Mouse (Mus musculus): ENCODE measurements at regions not wholly inside any gene's neighbourhood (a gene's known extent, or its start where the extent isn't known, plus 50 kb on each side); places are given as distances from the start of the nearest gene placed in this dataset.

DNA sequence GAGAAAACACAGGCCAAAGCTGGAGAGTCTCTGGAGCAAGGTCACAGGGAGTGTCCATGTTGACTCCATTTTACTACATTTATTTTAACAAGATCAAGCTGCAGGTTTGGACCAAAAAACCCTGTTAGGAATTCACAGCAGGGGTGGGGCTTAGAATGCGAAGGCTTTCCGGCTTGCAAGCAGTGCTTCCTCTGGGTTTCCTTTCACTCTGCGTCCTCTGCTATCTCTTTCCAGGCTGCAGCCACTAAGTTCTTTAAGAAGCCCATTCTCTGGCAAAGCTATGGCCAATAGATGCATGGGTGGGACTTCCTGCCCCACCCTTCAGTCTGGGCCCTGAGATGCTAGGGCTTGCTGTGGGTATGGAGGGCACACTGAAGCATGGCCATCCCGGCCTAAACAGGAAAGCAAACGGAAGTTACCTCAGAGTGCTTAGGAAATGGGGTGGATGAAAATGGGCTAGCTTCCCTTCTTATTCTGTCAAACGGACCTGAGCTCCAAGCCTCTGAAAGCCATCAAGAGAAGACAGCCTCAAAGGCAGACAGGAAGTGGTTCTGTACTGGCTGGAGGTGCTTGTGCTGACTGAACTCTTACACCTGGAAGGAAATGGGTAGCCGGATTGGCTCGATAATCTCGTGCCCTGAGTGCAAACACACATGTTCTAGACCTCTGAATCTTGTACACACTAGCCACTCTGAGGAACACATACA is 90.6 kb upstream of the C1qtnf7 start:
- H3K4me3 ChIP-seq (replicated peaks) = no peak overlapping the region
- H3K9ac ChIP-seq = no peak overlapping the region
- no peaks in the 10 kb centered on the region for H3K9me3 ChIP-seq (replicated peaks)
- no peak overlapping the region for H3K4me2 ChIP-seq
- no peak overlapping the region for H3K27ac ChIP-seq (replicated peaks)
- no peaks in the 10 kb centered on the region for H3K4me1 ChIP-seq (replicated peaks)
- no peak for ATAC-seq (ENCODE audit: insufficient read depth)
- no peaks in the 10 kb centered on the region for H3K36me3 ChIP-seq (replicated peaks)
- 34% methylated on average over 9 of the region's 9 CpGs for WGBS (ENCODE audit: insufficient replicate concordance)
- no peaks in the 10 kb centered on the region for H3K27me3 ChIP-seq

GRCm38 (mm10) chr5:43433337-43433736 is 82.0 kb upstream of the C1qtnf7 start:
- no peak for ATAC-seq (ENCODE audit: insufficient read depth)
- Histone ChIP-seq H3K36me3 (replicated peaks) (no peaks in the 10 kb centered on the region), H3K27ac (replicated peaks) (no peak overlapping the region), H3K27me3 (no peaks in the 10 kb centered on the region), H3K4me3 (replicated peaks) (no peak overlapping the region), H3K9ac (no peak overlapping the region), H3K9me3 (replicated peaks) (no peaks in the 10 kb centered on the region), H3K4me1 (replicated peaks) (no peaks in the 10 kb centered on the region), H3K4me2 (no peak overlapping the region)
- WGBS (ENCODE audit: insufficient replicate concordance) = 59% methylated on average over 2 of the region's 2 CpGs

DNA sequence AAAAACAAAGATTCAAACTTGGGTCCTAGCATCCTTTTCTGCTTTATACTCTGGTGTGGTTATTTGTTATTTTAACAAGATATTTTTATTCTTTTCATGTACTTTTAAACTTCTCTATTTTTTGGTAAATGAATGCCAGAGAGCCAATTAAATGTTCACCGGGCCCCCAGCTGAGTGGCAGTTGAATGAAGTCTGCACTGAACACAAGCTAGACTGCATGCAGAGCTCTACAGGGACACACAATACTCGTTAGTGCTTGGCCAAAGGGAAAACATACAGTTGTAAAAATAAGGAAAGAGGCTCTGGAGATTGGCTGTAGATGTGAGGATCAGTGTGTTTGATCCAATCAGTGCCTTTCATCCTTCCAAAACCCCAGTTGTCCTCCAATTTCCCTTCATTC is 76.1 kb upstream of the C1qtnf7 start:
- Histone ChIP-seq H3K27me3 (no peaks in the 10 kb centered on the region), H3K9ac (no peak overlapping the region), H3K9me3 (replicated peaks) (no peaks in the 10 kb centered on the region), H3K4me1 (replicated peaks) (no peaks in the 10 kb centered on the region), H3K4me2 (no peak overlapping the region), H3K4me3 (replicated peaks) (no peak overlapping the region), H3K36me3 (replicated peaks) (no peaks in the 10 kb centered on the region), H3K27ac (replicated peaks) (no peak overlapping the region)
- ATAC-seq (ENCODE audit: insufficient read depth) = no peak
- WGBS (ENCODE audit: insufficient replicate concordance) = 54% methylated on average over 2 of the region's 2 CpGs

GRCm38 (mm10) chr5:43441306-43441705 is 74.0 kb upstream of the C1qtnf7 start:
- 54% methylated on average over 3 of the region's 3 CpGs for WGBS (ENCODE audit: insufficient replicate concordance)

GRCm38 (mm10) chr5:43444582-43445214 is 70.6 kb upstream of the C1qtnf7 start:
- WGBS (ENCODE audit: insufficient replicate concordance) = 47% methylated on average over 3 of the region's 3 CpGs

More at GRCm38 (mm10) chr5:43441306-43441705, 74.0 kb upstream of the C1qtnf7 start:
- no peak for ATAC-seq (ENCODE audit: insufficient read depth)
- no peak overlapping the region for H3K4me2 ChIP-seq
- H3K9me3 ChIP-seq (replicated peaks) = no peaks in the 10 kb centered on the region
- no peaks in the 10 kb centered on the region for H3K36me3 ChIP-seq (replicated peaks)
- H3K27me3 ChIP-seq = no peaks in the 10 kb centered on the region
- H3K27ac ChIP-seq (replicated peaks) = no peak overlapping the region
- H3K9ac ChIP-seq = no peak overlapping the region
- no peak overlapping the region for H3K4me3 ChIP-seq (replicated peaks)
- no peaks in the 10 kb centered on the region for H3K4me1 ChIP-seq (replicated peaks)

GRCm38 (mm10) chr5:43445620-43446019 is 69.7 kb upstream of the C1qtnf7 start:
- Histone ChIP-seq H3K4me3 (replicated peaks) (no peak overlapping the region), H3K4me2 (no peak overlapping the region), H3K4me1 (replicated peaks) (no peaks in the 10 kb centered on the region), H3K27me3 (no peaks in the 10 kb centered on the region), H3K9ac (no peak overlapping the region), H3K36me3 (replicated peaks) (no peaks in the 10 kb centered on the region), H3K27ac (replicated peaks) (no peak overlapping the region), H3K9me3 (replicated peaks) (no peaks in the 10 kb centered on the region)
- no peak for ATAC-seq (ENCODE audit: insufficient read depth)

More at GRCm38 (mm10) chr5:43444582-43445214, 70.6 kb upstream of the C1qtnf7 start:
- Histone ChIP-seq H3K9me3 (replicated peaks) (no peaks in the 10 kb centered on the region), H3K4me1 (replicated peaks) (no peaks in the 10 kb centered on the region), H3K27ac (replicated peaks) (no peak overlapping the region), H3K36me3 (replicated peaks) (no peaks in the 10 kb centered on the region), H3K27me3 (no peaks in the 10 kb centered on the region), H3K9ac (no peak overlapping the region), H3K4me2 (no peak overlapping the region), H3K4me3 (replicated peaks) (no peak overlapping the region)
- no peak for ATAC-seq (ENCODE audit: insufficient read depth)

- Histone ChIP-seq H3K4me3 (replicated peaks) (no peak overlapping the region), H3K9ac (no peak overlapping the region), H3K27ac (replicated peaks) (no peak overlapping the region), H3K27me3 (no peaks in the 10 kb centered on the region), H3K9me3 (replicated peaks) (no peaks in the 10 kb centered on the region), H3K4me2 (no peak overlapping the region), H3K4me1 (replicated peaks) (no peaks in the 10 kb centered on the region), H3K36me3 (replicated peaks) (no peaks in the 10 kb centered on the region)
- no peak for ATAC-seq (ENCODE audit: insufficient read depth)
Observed at GRCm38 (mm10) chr5:43446295-43446694, 69.0 kb upstream of the C1qtnf7 start.

DNA sequence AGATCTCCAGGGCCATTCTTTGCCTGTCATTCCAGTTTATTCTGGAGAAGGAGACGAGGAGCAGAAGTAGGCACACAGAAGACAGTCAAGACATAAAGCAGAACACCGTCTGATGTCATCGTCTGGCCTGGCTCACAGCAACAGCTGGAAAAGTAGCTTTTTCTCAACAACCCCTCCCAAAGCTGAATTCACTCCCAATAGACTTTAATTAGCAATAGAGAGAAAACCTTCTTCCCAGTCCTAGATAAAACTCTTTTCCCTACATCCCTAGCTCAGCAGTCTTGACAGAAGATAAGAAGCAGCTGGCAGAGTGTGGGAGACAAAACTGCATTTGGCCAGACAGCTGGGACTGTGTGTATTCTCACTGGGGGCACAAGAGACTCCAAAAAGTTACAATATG is 59.3 kb upstream of the C1qtnf7 start:
- H3K4me3 ChIP-seq (replicated peaks) = no peak overlapping the region
- H3K9ac ChIP-seq = no peak overlapping the region
- H3K4me1 ChIP-seq (replicated peaks) = no peaks in the 10 kb centered on the region
- no peaks in the 10 kb centered on the region for H3K9me3 ChIP-seq (replicated peaks)
- 60% methylated on average over 3 of the region's 3 CpGs for WGBS (ENCODE audit: insufficient replicate concordance)
- H3K36me3 ChIP-seq (replicated peaks) = no peaks in the 10 kb centered on the region
- H3K27ac ChIP-seq (replicated peaks) = no peak overlapping the region
- no peak overlapping the region for H3K4me2 ChIP-seq
- H3K27me3 ChIP-seq = no peaks in the 10 kb centered on the region
- no peak for ATAC-seq (ENCODE audit: insufficient read depth)

- Histone ChIP-seq H3K27me3 (no peaks in the 10 kb centered on the region), H3K9ac (no peak overlapping the region), H3K4me1 (replicated peaks) (no peaks in the 10 kb centered on the region), H3K4me3 (replicated peaks) (no peak overlapping the region), H3K36me3 (replicated peaks) (no peaks in the 10 kb centered on the region), H3K4me2 (no peak overlapping the region), H3K27ac (replicated peaks) (no peak overlapping the region), H3K9me3 (replicated peaks) (no peaks in the 10 kb centered on the region)
- ATAC-seq (ENCODE audit: insufficient read depth) = no peak
- 47% methylated on average over 7 of the region's 7 CpGs for whole genome bisulfite sequencing (ENCODE audit: insufficient replicate concordance)
Observed at GRCm38 (mm10) chr5:43457725-43458124, 57.6 kb upstream of the C1qtnf7 start.

DNA sequence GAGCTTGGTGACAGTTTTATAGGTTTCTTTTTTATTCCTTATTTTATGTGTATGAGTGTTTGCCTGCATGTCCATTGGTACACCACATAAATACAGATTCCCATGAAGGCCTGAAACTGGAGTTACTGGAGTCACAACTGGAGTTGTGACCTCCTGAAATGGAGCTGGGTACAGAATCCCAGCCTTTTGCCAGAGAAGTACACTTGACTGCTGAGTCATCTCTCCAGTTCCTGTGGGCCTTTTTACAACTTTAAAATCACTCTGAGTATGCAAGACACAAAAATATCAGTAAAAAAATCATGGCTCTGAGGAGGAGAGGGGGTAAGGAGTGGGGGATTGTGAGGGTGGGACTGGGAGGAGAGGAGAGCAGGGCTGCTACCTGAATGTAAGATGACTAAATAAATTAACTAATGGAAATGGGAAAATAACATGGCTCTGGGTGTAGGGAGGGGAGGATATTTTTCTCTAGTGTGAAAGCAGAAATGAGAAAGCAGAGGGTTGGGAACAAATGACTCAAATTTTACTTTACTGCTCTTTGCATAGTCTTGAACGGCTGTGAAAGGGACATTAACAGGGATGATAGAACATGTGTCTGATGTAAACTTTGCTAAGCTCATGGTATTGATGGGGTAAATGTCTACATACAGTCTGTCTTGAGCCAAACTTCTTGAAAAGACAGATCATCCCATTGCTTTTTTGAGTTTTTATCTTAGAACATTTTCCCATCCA is 53.2 kb upstream of the C1qtnf7 start:
- H3K36me3 ChIP-seq (replicated peaks) = no peaks in the 10 kb centered on the region
- H3K4me1 ChIP-seq (replicated peaks) = no peaks in the 10 kb centered on the region
- H3K9me3 ChIP-seq (replicated peaks) = no peaks in the 10 kb centered on the region
- H3K4me2 ChIP-seq = no peak overlapping the region
- no peak overlapping the region for H3K4me3 ChIP-seq (replicated peaks)
- no peak overlapping the region for H3K27ac ChIP-seq (replicated peaks)
- no peaks in the 10 kb centered on the region for H3K27me3 ChIP-seq
- no peak for ATAC-seq (ENCODE audit: insufficient read depth)
- WGBS (ENCODE audit: insufficient replicate concordance) = 43% methylated on average over 1 of the region's 1 CpGs
- H3K9ac ChIP-seq = no peak overlapping the region
